Mouse (Mus musculus): Measurements from ENCODE around the gene Gfod1. TPM values are rescaled to one million over a fixed set of nuclear protein-coding genes. Genes with fewer than 3 reads are reported as not detected.

Gfod1 gene
- polyA plus RNA-seq, 2 experiments, result 1.6 to 2.8 TPM

GRCm38 (mm10) chr13:43193932-43194331 lies 110.0 kb downstream of the Gfod1 start:
- Histone ChIP-seq H3K27me3 (ENCODE audit: control insufficient read depth, insufficient read depth, low read length) (no peaks in the 10 kb centered on the region), H3K9ac (ENCODE audit: low read depth, low read length, severe bottlenecking) (no peak overlapping the region), H3K4me3 (replicated peaks; ENCODE audit: low read length) (no peak overlapping the region), H3K4me1 (ENCODE audit: control insufficient read depth, insufficient read depth, low read length) (no peaks in the 10 kb centered on the region), H3K27ac (replicated peaks; ENCODE audit: low read depth, low read length) (no peak overlapping the region), H3K9me3 (ENCODE audit: control insufficient read depth, low read length) (no peaks in the 10 kb centered on the region), H3K4me2 (replicated peaks; ENCODE audit: low read depth, low read length, severe bottlenecking) (no peak overlapping the region), H3K36me3 (ENCODE audit: control insufficient read depth, insufficient read depth, low read length) (no peaks in the 10 kb centered on the region)
- TF ChIP-seq POLR2A (IDR thresholded peaks at IDR 0.05; ENCODE audit: borderline replicate concordance, extremely low read depth, insufficient read depth, insufficient read length), result no peak
- ATAC-seq (ENCODE audit: low FRiP score, low read depth) (no peak), DNase-seq (ENCODE audit: low spot score) (no peak)
- WGBS, result 96% methylated on average over 8 of the region's 8 CpGs

GRCm38 (mm10) chr13:43193266-43193665 lies 110.7 kb downstream of the Gfod1 start:
- no peak overlapping the region for H3K9ac ChIP-seq (ENCODE audit: low read depth, low read length, severe bottlenecking)
- ATAC-seq (ENCODE audit: low FRiP score, low read depth), result no peak
- H3K36me3 ChIP-seq (ENCODE audit: control insufficient read depth, insufficient read depth, low read length), result no peaks in the 10 kb centered on the region
- H3K4me2 ChIP-seq (replicated peaks; ENCODE audit: low read depth, low read length, severe bottlenecking), result no peak overlapping the region
- DNase-seq (ENCODE audit: low spot score), result no peak
- H3K9me3 ChIP-seq (ENCODE audit: control insufficient read depth, low read length), result no peaks in the 10 kb centered on the region
- no peaks in the 10 kb centered on the region for H3K27me3 ChIP-seq (ENCODE audit: control insufficient read depth, insufficient read depth, low read length)
- no peaks in the 10 kb centered on the region for H3K4me1 ChIP-seq (ENCODE audit: control insufficient read depth, insufficient read depth, low read length)
- TF ChIP-seq POLR2A (IDR thresholded peaks at IDR 0.05; ENCODE audit: borderline replicate concordance, extremely low read depth, insufficient read depth, insufficient read length), result no peak
- 62% methylated on average over 7 of the region's 7 CpGs for WGBS
- no peak overlapping the region for H3K27ac ChIP-seq (replicated peaks; ENCODE audit: low read depth, low read length)
- no peak overlapping the region for H3K4me3 ChIP-seq (replicated peaks; ENCODE audit: low read length)

DNA sequence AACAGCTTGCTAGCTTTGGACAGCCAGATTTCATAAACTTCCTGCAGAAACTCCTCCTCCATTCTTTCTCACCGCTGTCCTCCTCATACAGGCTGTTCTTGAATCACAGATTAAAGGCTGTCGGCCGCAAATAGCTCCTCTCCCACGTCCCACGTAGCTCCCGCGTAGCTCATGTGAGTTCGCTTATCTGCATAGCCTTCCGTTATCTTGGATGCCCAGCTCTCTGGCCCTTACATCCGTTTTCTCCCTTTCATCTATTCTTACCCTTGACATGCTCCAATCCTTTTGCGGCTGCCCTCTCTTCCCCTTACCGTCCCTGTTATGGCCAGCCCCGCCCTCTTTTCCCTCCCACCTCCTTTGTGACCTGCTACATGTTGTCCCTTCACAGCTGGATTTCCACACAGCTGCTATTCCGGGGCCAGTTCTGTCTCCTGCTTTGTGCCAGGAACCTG lies 112.2 kb downstream of the Gfod1 start:
- no peak overlapping the region for H3K4me3 ChIP-seq (replicated peaks; ENCODE audit: low read length)
- no peak overlapping the region for H3K27ac ChIP-seq (replicated peaks; ENCODE audit: low read depth, low read length)
- no peak for TF ChIP-seq POLR2A (IDR thresholded peaks at IDR 0.05; ENCODE audit: borderline replicate concordance, extremely low read depth, insufficient read depth, insufficient read length)
- 8% methylated on average over 14 of the region's 14 CpGs for WGBS
- H3K4me2 ChIP-seq (replicated peaks; ENCODE audit: low read depth, low read length, severe bottlenecking), result 0 out of 2 replicates have a peak overlapping the region, but pooled peaks have one; percentile 11
- ATAC-seq (ENCODE audit: low FRiP score, low read depth) (no peak), DNase-seq (ENCODE audit: low spot score) (no peak)
- no peaks in the 10 kb centered on the region for H3K27me3 ChIP-seq (ENCODE audit: control insufficient read depth, insufficient read depth, low read length)
- H3K9me3 ChIP-seq (ENCODE audit: control insufficient read depth, low read length), result no peaks in the 10 kb centered on the region
- no peaks in the 10 kb centered on the region for H3K36me3 ChIP-seq (ENCODE audit: control insufficient read depth, insufficient read depth, low read length)
- H3K9ac ChIP-seq (ENCODE audit: low read depth, low read length, severe bottlenecking), result no peak overlapping the region
- H3K4me1 ChIP-seq (ENCODE audit: control insufficient read depth, insufficient read depth, low read length), result no peaks in the 10 kb centered on the region

- Histone ChIP-seq H3K27me3 (ENCODE audit: control insufficient read depth, insufficient read depth, low read length) (no peaks in the 10 kb centered on the region), H3K4me3 (replicated peaks; ENCODE audit: low read length) (no peak overlapping the region), H3K9me3 (ENCODE audit: control insufficient read depth, low read length) (no peaks in the 10 kb centered on the region), H3K4me2 (replicated peaks; ENCODE audit: low read depth, low read length, severe bottlenecking) (no peak overlapping the region), H3K27ac (replicated peaks; ENCODE audit: low read depth, low read length) (no peak overlapping the region), H3K36me3 (ENCODE audit: control insufficient read depth, insufficient read depth, low read length) (no peaks in the 10 kb centered on the region), H3K4me1 (ENCODE audit: control insufficient read depth, insufficient read depth, low read length) (no peaks in the 10 kb centered on the region), H3K9ac (ENCODE audit: low read depth, low read length, severe bottlenecking) (no peak overlapping the region)
- WGBS, result 63% methylated on average over 1 of the region's 2 CpGs
- ATAC-seq (ENCODE audit: low FRiP score, low read depth) (no peak), DNase-seq (ENCODE audit: low spot score) (no peak)
- TF ChIP-seq POLR2A (IDR thresholded peaks at IDR 0.05; ENCODE audit: borderline replicate concordance, extremely low read depth, insufficient read depth, insufficient read length), result no peak
Observed at GRCm38 (mm10) chr13:43191290-43191689, 112.7 kb downstream of the Gfod1 start.

DNA sequence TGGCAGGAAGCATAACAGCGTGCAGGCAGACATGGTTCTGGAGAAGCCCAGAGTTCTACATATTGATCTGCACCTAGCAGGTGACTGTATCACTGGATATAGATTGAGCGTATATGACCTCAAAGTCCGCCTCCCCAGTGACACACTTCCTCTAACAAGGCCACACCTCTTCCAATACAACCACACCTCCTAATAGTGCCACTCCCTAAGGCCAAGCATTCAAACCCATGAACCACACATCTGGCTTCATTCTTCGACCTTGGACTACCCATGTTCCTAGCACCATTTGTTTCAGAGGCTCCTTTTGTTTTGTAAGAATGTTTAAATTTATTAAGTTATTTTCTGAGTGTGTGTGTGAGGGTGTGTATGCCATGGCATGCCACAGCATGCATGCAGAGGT lies 116.2 kb downstream of the Gfod1 start:
- TF ChIP-seq POLR2A (IDR thresholded peaks at IDR 0.05; ENCODE audit: borderline replicate concordance, extremely low read depth, insufficient read depth, insufficient read length), result no peak
- 91% methylated on average over 4 of the region's 4 CpGs for WGBS
- ATAC-seq (ENCODE audit: low FRiP score, low read depth) (no peak), DNase-seq (ENCODE audit: low spot score) (no peak)
- Histone ChIP-seq H3K4me1 (ENCODE audit: control insufficient read depth, insufficient read depth, low read length) (0 out of 2 replicates have a peak, but pooled peaks cover 6% of the 10 kb centered on the region), H3K4me3 (replicated peaks; ENCODE audit: low read length) (no peak overlapping the region), H3K27me3 (ENCODE audit: control insufficient read depth, insufficient read depth, low read length) (no peaks in the 10 kb centered on the region), H3K36me3 (ENCODE audit: control insufficient read depth, insufficient read depth, low read length) (no peaks in the 10 kb centered on the region), H3K4me2 (replicated peaks; ENCODE audit: low read depth, low read length, severe bottlenecking) (no peak overlapping the region), H3K27ac (replicated peaks; ENCODE audit: low read depth, low read length) (no peak overlapping the region), H3K9ac (ENCODE audit: low read depth, low read length, severe bottlenecking) (no peak overlapping the region), H3K9me3 (ENCODE audit: control insufficient read depth, low read length) (no peaks in the 10 kb centered on the region)

Measured in limb, embryonic 14.5 days (tissue).